Mouse (Mus musculus) midbrain, embryonic 14.5 days (tissue): ENCODE measurements at regions not wholly inside any gene's neighbourhood (a gene's known extent, or its start where the extent isn't known, plus 50 kb on each side); places are given as distances from the start of the nearest gene placed in this dataset.
A peak's percentile ranks its signal among the peaks of the same experiment; 100 is the strongest.

Experiments
- ATAC-seq: fragments of 200-750 bp; cut with Nextera tagmentation; 2 replicates; pipeline ENCODE4 v1.8.0; 2017; ENCODE audit warnings: moderate number of reproducible peaks, moderate library complexity; ENCODE audit not compliant: low FRiP score, low TSS enrichment
- DNase-seq: peaks from one replicate; pipeline ENCODE4 v3.0.0-alpha.2; 2015
- H3K27ac ChIP-seq: fragments of 300-500 bp; sonication (generic); replicated peaks from 2 replicates; pipeline ENCODE4 v1.5.1; 2014; ENCODE audit warnings: mild to moderate bottlenecking, low read depth, low read length, moderate library complexity
- H3K27me3 ChIP-seq: fragments of 300-500 bp; sonication (generic); 2 replicates; pipeline ENCODE4 v1.6.1; 2014; ENCODE audit warnings: low read length, control low read depth, mixed read lengths; ENCODE audit not compliant: control insufficient read depth, insufficient read depth
- H3K36me3 ChIP-seq: fragments of 300-500 bp; sonication (generic); 2 replicates; pipeline ENCODE4 v1.6.1; 2014; ENCODE audit warnings: low read length, control low read depth; ENCODE audit not compliant: control insufficient read depth, insufficient read depth
- H3K4me1 ChIP-seq: fragments of 300-500 bp; sonication (generic); 2 replicates; pipeline ENCODE4 v1.6.1; 2014; ENCODE audit warnings: mild to moderate bottlenecking, antibody characterized with exemption, low read length, control low read depth; ENCODE audit not compliant: control insufficient read depth, insufficient read depth
- H3K4me2 ChIP-seq: fragments of 300-500 bp; sonication (generic); 2 replicates; pipeline ENCODE4 v1.6.1; 2014; ENCODE audit warnings: mild to moderate bottlenecking, low read length, moderate library complexity
- H3K4me3 ChIP-seq: fragments of 300-500 bp; sonication (generic); replicated peaks from 2 replicates; pipeline ENCODE4 v1.5.1; 2014; ENCODE audit warnings: low read depth, low read length
- H3K9ac ChIP-seq: fragments of 300-500 bp; sonication (generic); replicated peaks from 2 replicates; pipeline ENCODE4 v1.6.1; 2014; ENCODE audit warnings: mild to moderate bottlenecking, low read length, moderate library complexity
- H3K9me3 ChIP-seq: fragments of 300-500 bp; sonication (generic); 2 replicates; pipeline ENCODE4 v1.6.1; 2016; ENCODE audit warnings: low read length, control low read depth, mixed read lengths; ENCODE audit not compliant: control insufficient read depth
- WGBS: fragments of 180-500 bp; shearing (Covaris S2); extraction: QIAGEN DNeasy Blood & Tissue Kit; methylation state at CpG from one replicate; pipeline ENCODE4 v1.1.7; 2014; 5-methylcytosine and 5-hydroxymethylcytosine counted together

GRCm38 (mm10) chr1:64423256-64423655, 109.2 kb upstream of the Creb1 start:
- no peaks in the 10 kb centered on the region for H3K36me3 ChIP-seq

GRCm38 (mm10) chr1:64418567-64418966, 113.9 kb upstream of the Creb1 start:
- H3K9me3 ChIP-seq, result no peaks in the 10 kb centered on the region
- H3K36me3 ChIP-seq, result no peaks in the 10 kb centered on the region
- H3K9ac ChIP-seq, result no peak overlapping the region
- no peaks in the 10 kb centered on the region for H3K4me1 ChIP-seq
- H3K4me3 ChIP-seq, result no peak overlapping the region
- no peak overlapping the region for H3K27ac ChIP-seq
- no peak overlapping the region for H3K4me2 ChIP-seq
- H3K27me3 ChIP-seq, result no peaks in the 10 kb centered on the region
- ATAC-seq (no peak), DNase-seq (no peak)

More at GRCm38 (mm10) chr1:64423256-64423655, 109.2 kb upstream of the Creb1 start:
- Histone ChIP-seq H3K4me3 (no peak overlapping the region), H3K27ac (no peak overlapping the region), H3K4me1 (no peaks in the 10 kb centered on the region), H3K9ac (no peak overlapping the region), H3K9me3 (no peaks in the 10 kb centered on the region), H3K4me2 (no peak overlapping the region), H3K27me3 (no peaks in the 10 kb centered on the region)
- no peak for ATAC-seq
- 55% methylated on average over 1 of the region's 1 CpGs for WGBS
- DNase-seq, result no peak

GRCm38 (mm10) chr1:64415906-64416305, 116.5 kb upstream of the Creb1 start:
- no peak overlapping the region for H3K4me3 ChIP-seq
- H3K9me3 ChIP-seq, result no peaks in the 10 kb centered on the region
- H3K4me1 ChIP-seq, result no peaks in the 10 kb centered on the region
- no peaks in the 10 kb centered on the region for H3K36me3 ChIP-seq
- WGBS, result 88% methylated on average over 7 of the region's 7 CpGs
- H3K9ac ChIP-seq, result no peak overlapping the region
- DNase-seq (no peak), ATAC-seq (no peak)
- H3K27me3 ChIP-seq, result no peaks in the 10 kb centered on the region
- no peak overlapping the region for H3K27ac ChIP-seq
- H3K4me2 ChIP-seq, result no peak overlapping the region

- Histone ChIP-seq H3K4me2 (no peak overlapping the region), H3K9me3 (no peaks in the 10 kb centered on the region), H3K4me1 (no peaks in the 10 kb centered on the region), H3K36me3 (no peaks in the 10 kb centered on the region), H3K9ac (no peak overlapping the region), H3K27me3 (no peaks in the 10 kb centered on the region), H3K4me3 (no peak overlapping the region), H3K27ac (no peak overlapping the region)
- WGBS, result 91% methylated on average over 4 of the region's 4 CpGs
- no peak for DNase-seq
- ATAC-seq, result no peak
Measured at GRCm38 (mm10) chr1:64413181-64413560, 119.3 kb upstream of the Creb1 start.

GRCm38 (mm10) chr1:64412481-64413180, 119.8 kb upstream of the Creb1 start:
- H3K36me3 ChIP-seq, result no peaks in the 10 kb centered on the region
- no peaks in the 10 kb centered on the region for H3K9me3 ChIP-seq
- WGBS, result 77% methylated on average over 10 of the region's 10 CpGs
- DNase-seq, result no peak
- no peaks in the 10 kb centered on the region for H3K4me1 ChIP-seq
- no peak for ATAC-seq
- H3K27me3 ChIP-seq, result no peaks in the 10 kb centered on the region
- H3K4me2 ChIP-seq, result no peak overlapping the region
- no peak overlapping the region for H3K4me3 ChIP-seq
- H3K9ac ChIP-seq, result no peak overlapping the region
- no peak overlapping the region for H3K27ac ChIP-seq

GRCm38 (mm10) chr1:64411851-64412480, 120.5 kb upstream of the Creb1 start:
- no peak overlapping the region for H3K4me3 ChIP-seq
- no peak overlapping the region for H3K9ac ChIP-seq
- H3K27me3 ChIP-seq, result no peaks in the 10 kb centered on the region
- H3K9me3 ChIP-seq, result no peaks in the 10 kb centered on the region
- 87% methylated on average over 4 of the region's 4 CpGs for WGBS
- no peaks in the 10 kb centered on the region for H3K4me1 ChIP-seq
- ATAC-seq (no peak), DNase-seq (no peak)
- no peak overlapping the region for H3K4me2 ChIP-seq
- no peaks in the 10 kb centered on the region for H3K36me3 ChIP-seq
- no peak overlapping the region for H3K27ac ChIP-seq

- H3K4me3 ChIP-seq, result no peak overlapping the region
- 61% methylated on average over 4 of the region's 4 CpGs for WGBS
- no peak overlapping the region for H3K9ac ChIP-seq
- DNase-seq, result peak; percentile 23
- H3K9me3 ChIP-seq, result no peaks in the 10 kb centered on the region
- H3K27ac ChIP-seq, result no peak overlapping the region
- no peaks in the 10 kb centered on the region for H3K27me3 ChIP-seq
- no peaks in the 10 kb centered on the region for H3K36me3 ChIP-seq
- no peaks in the 10 kb centered on the region for H3K4me1 ChIP-seq
- H3K4me2 ChIP-seq, result no peak overlapping the region
- ATAC-seq, result no peak
Measured at GRCm38 (mm10) chr1:64408807-64409582, 123.5 kb upstream of the Creb1 start.

- H3K4me2 ChIP-seq, result no peak overlapping the region
- ATAC-seq (no peak), DNase-seq (no peak)
- no peaks in the 10 kb centered on the region for H3K4me1 ChIP-seq
- no peaks in the 10 kb centered on the region for H3K36me3 ChIP-seq
- no peaks in the 10 kb centered on the region for H3K27me3 ChIP-seq
- 77% methylated on average over 8 of the region's 8 CpGs for WGBS
- H3K9me3 ChIP-seq, result no peaks in the 10 kb centered on the region
- no peak overlapping the region for H3K27ac ChIP-seq
- H3K9ac ChIP-seq, result no peak overlapping the region
- H3K4me3 ChIP-seq, result no peak overlapping the region
Measured at GRCm38 (mm10) chr1:64391525-64391924, 140.9 kb upstream of the Creb1 start.
